Mouse (Mus musculus) lung, adult 2 months (tissue): ENCODE data around the gene Slc12a1.

Experiments
- CTCF ChIP-seq: fragments of 200-500 bp; IDR thresholded peaks from 2 replicates; pipeline ENCODE4 v1.5.1; 2011; ENCODE audit warnings: mild to moderate bottlenecking, low read length, control low read depth; ENCODE audit not compliant: insufficient read depth
- POLR2A ChIP-seq: fragments of 200-500 bp; IDR thresholded peaks from 2 replicates; pipeline ENCODE4 v1.6.1; 2011; ENCODE audit warnings: low read depth, mild to moderate bottlenecking, control low read depth, low read length, borderline replicate concordance; ENCODE audit errors: extremely low read depth

DNA sequence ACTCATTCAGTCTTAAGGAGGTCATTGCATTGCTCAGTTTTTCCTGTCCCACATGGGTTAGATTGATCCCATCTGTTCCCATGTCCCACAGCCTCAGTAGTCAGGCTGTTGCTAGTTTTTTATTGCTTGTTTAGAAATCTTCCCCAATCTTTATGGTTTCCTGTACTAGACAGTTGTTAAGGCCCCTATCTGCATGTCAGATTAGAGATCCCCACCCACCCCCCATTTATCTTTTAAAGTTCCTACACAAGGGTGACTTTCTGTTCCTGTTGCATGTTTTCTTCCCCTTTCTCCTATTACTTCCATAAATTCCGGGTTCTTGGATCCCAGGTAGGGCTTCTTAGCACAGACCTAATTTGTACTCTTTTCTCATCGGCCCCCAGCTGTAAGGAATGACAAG lies 81.2 kb downstream of the Slc12a1 start:
- TF ChIP-seq CTCF (no peak), POLR2A (no peak)
